Mouse (Mus musculus) forebrain, embryonic 14.5 days (tissue): ENCODE results near the gene Dlat. TPM values are rescaled to one million over a fixed set of nuclear protein-coding genes. Genes with fewer than 3 reads are reported as not detected.

Source experiments
- ATAC-seq: fragments of 200-750 bp; cut with Nextera tagmentation; 2 replicates; pipeline ENCODE4 v1.8.0; 2017; ENCODE audit warnings: mild to moderate bottlenecking, moderate library complexity
- DNase-seq: peaks from one replicate; pipeline ENCODE4 v3.0.0-alpha.2; 2015; ENCODE audit warnings: low spot score
- H3K27ac ChIP-seq: fragments of 300-500 bp; sonication (generic); 2 replicates; pipeline ENCODE4 v1.5.1; 2014; ENCODE audit warnings: low read depth, mild to moderate bottlenecking, control low read depth, low read length, moderate library complexity
- H3K27me3 ChIP-seq: fragments of 300-500 bp; sonication (generic); replicated peaks from 2 replicates; pipeline ENCODE4 v1.6.1; 2014; ENCODE audit warnings: low read length, control low read depth, mixed read lengths; ENCODE audit not compliant: control insufficient read depth, insufficient read depth
- H3K36me3 ChIP-seq: fragments of 300-500 bp; sonication (generic); 2 replicates; pipeline ENCODE4 v1.6.1; 2014; ENCODE audit warnings: low read length, control low read depth; ENCODE audit not compliant: control insufficient read depth, insufficient read depth
- H3K4me1 ChIP-seq: fragments of 300-500 bp; sonication (generic); 2 replicates; pipeline ENCODE4 v1.6.1; 2014; ENCODE audit warnings: antibody characterized with exemption, low read length, control low read depth; ENCODE audit not compliant: control insufficient read depth, insufficient read depth
- H3K4me2 ChIP-seq: fragments of 300-500 bp; sonication (generic); 2 replicates; pipeline ENCODE4 v1.6.1; 2014; ENCODE audit warnings: mild to moderate bottlenecking, control low read depth, low read length
- H3K4me3 ChIP-seq: fragments of 300-500 bp; sonication (generic); 2 replicates; pipeline ENCODE4 v1.5.1; 2014; ENCODE audit warnings: low read depth, low read length, control low read depth
- H3K9ac ChIP-seq: fragments of 300-500 bp; sonication (generic); 2 replicates; pipeline ENCODE4 v1.6.1; 2014; ENCODE audit warnings: mild to moderate bottlenecking, low read length, control low read depth, moderate library complexity
- H3K9me3 ChIP-seq: fragments of 300-500 bp; sonication (generic); replicated peaks from 2 replicates; pipeline ENCODE4 v1.6.1; 2016; ENCODE audit warnings: low read length, control low read depth, mixed read lengths; ENCODE audit not compliant: control insufficient read depth
- WGBS: fragments of 180-500 bp; shearing (Covaris S2); extraction: QIAGEN DNeasy Blood & Tissue Kit; methylation state at CpG from one replicate; pipeline ENCODE4 v1.1.7; 2014; 5-methylcytosine and 5-hydroxymethylcytosine counted together
- polyA plus RNA-seq: library from polyadenylated mRNA; unstranded; fragments of >200 nt; fragmentation: Nextera tagmentation; extraction: Ambion mirVana; gene quantifications from 2 replicates; pipeline ENCODE4 v1.2.1, GENCODE M21; 2014

Dlat gene
- polyA plus RNA-seq, 1 experiment from 2014 or later: 50.9 TPM

DNA sequence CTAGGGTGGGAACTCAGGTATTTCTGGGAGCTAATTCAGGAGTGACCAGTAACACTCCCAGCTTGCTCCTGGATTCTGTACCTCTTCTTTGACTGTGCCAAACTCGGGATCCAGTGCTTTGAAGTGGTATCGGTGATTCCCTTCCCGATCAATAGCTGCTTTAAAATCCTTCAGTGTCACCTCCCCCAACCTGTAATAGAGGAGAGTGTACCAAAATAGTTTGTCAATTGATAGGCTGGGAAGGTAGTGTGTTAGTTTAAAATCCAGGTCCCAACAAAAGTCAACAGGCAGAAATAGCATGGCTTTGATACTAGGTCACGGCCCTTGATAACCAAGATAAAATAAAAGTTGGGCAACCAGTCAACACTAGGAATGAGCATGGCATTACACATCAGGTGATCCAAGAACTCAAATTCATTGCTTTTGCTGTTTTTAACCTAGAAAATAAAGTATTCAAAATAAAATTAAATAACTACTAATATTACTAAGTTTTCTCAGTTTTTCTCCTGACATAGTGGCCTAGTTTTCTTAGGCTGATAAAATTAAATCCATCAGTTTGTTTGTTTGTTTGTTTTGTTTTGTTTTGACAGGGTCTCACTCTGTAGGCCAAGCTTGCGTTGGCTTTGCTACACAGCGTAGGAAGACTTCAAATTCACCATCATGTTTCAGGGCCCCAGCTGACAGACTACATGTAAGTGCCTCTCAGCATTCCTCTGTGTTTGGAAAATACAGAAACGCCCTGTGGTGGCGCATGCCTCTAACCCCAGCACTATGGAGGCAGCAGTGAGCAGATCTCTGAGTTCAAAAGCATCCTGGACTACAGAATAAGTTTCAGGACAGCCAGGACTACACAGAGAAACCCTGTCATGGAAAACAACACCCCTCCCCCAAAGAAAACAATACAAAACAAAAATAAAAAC is 8.3 kb upstream of the Dlat start:
- no peak overlapping the region for H3K4me2 ChIP-seq
- no peaks in the 10 kb centered on the region for H3K27me3 ChIP-seq
- WGBS: 82% methylated on average over 8 of the region's 8 CpGs
- no peaks in the 10 kb centered on the region for H3K9me3 ChIP-seq
- H3K36me3 ChIP-seq: peaks cover 32% of the 10 kb centered on the region
- ATAC-seq (no peak), DNase-seq (no peak)
- no peaks in the 10 kb centered on the region for H3K4me1 ChIP-seq
- no peak overlapping the region for H3K9ac ChIP-seq
- H3K4me3 ChIP-seq: no peak overlapping the region
- no peak overlapping the region for H3K27ac ChIP-seq

GRCm38 (mm10) chr9:50666442-50666841 is 6.9 kb upstream of the Dlat start:
- Histone ChIP-seq H3K4me2 (no peak overlapping the region), H3K4me3 (no peak overlapping the region), H3K9ac (no peak overlapping the region), H3K4me1 (no peaks in the 10 kb centered on the region), H3K9me3 (no peaks in the 10 kb centered on the region), H3K27ac (no peak overlapping the region), H3K36me3 (peaks cover 32% of the 10 kb centered on the region), H3K27me3 (no peaks in the 10 kb centered on the region)
- DNase-seq: no peak
- WGBS: 89% methylated on average over 6 of the region's 6 CpGs
- ATAC-seq: no peak

DNA sequence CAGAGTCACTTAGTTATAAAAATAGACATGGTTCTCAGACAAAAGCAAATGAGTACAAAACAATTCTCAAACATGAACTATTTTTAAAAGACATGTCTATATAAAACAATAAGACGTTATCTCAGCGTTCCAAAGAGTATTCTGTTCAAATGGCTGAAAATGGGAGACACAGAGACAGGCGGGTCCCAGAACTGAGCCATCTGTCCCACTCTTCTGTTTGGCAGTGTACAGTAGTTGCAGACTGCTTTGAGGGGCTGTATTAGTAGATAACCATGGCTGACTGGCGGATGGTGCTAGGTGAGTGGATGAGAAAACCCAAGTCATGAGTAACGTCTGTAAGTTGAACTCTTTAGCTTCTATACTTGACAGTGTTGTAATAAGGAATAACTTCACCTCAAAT is 5.2 kb upstream of the Dlat start:
- DNase-seq (no peak), ATAC-seq (no peak)
- no peak overlapping the region for H3K9ac ChIP-seq
- H3K27ac ChIP-seq: no peak overlapping the region
- H3K27me3 ChIP-seq: no peaks in the 10 kb centered on the region
- H3K9me3 ChIP-seq: no peaks in the 10 kb centered on the region
- peaks cover 6% of the 10 kb centered on the region for H3K4me1 ChIP-seq
- no peak overlapping the region for H3K4me2 ChIP-seq
- no peak overlapping the region for H3K4me3 ChIP-seq
- WGBS: 91% methylated on average over 5 of the region's 5 CpGs
- H3K36me3 ChIP-seq: peaks cover 32% of the 10 kb centered on the region

- Histone ChIP-seq H3K27ac (no peak overlapping the region), H3K9me3 (no peaks in the 10 kb centered on the region), H3K4me3 (peak overlapping the region; percentile 88), H3K4me2 (peak overlapping the region; percentile 79), H3K9ac (peak overlapping the region; percentile 93; the same call in 1 of the 2 replicates), H3K4me1 (peaks cover 11% of the 10 kb centered on the region), H3K27me3 (no peaks in the 10 kb centered on the region), H3K36me3 (peaks cover 25% of the 10 kb centered on the region)
- DNase-seq: peak; percentile 16
- no peak for ATAC-seq
- WGBS: 12% methylated on average over 12 of the region's 12 CpGs
Measured at GRCm38 (mm10) chr9:50660431-50660830, 851 bp upstream of the Dlat start.

- Histone ChIP-seq H3K36me3 (peaks cover 26% of the 10 kb centered on the region), H3K4me1 (peaks cover 11% of the 10 kb centered on the region), H3K27me3 (no peaks in the 10 kb centered on the region), H3K27ac (peak overlapping the region; percentile 77), H3K9ac (peak overlapping the region; percentile 93), H3K4me2 (peak overlapping the region; percentile 79), H3K9me3 (no peaks in the 10 kb centered on the region), H3K4me3 (peak overlapping the region; percentile 88)
- ATAC-seq (peak; percentile 59), DNase-seq (no peak)
- WGBS: under 1% methylated on average over 28 of the region's 28 CpGs
Measured at GRCm38 (mm10) chr9:50658941-50659388, 615 bp downstream of the Dlat start.

- peaks cover 30% of the 10 kb centered on the region for H3K36me3 ChIP-seq
- H3K27me3 ChIP-seq: no peaks in the 10 kb centered on the region
- peaks cover 11% of the 10 kb centered on the region for H3K4me1 ChIP-seq
- H3K9me3 ChIP-seq: no peaks in the 10 kb centered on the region
- H3K27ac ChIP-seq: no peak overlapping the region
- peak overlapping the region; percentile 93 for H3K9ac ChIP-seq
- 21% methylated on average over 5 of the region's 5 CpGs for WGBS
- DNase-seq (peak; percentile 35), ATAC-seq (no peak)
- H3K4me2 ChIP-seq: peak overlapping the region; percentile 79
- H3K4me3 ChIP-seq: peak overlapping the region; percentile 88
Measured at GRCm38 (mm10) chr9:50658391-50658790, 1.2 kb downstream of the Dlat start.

- H3K4me3 ChIP-seq: no peak overlapping the region
- DNase-seq (no peak), ATAC-seq (no peak)
- H3K4me1 ChIP-seq: no peaks in the 10 kb centered on the region
- H3K36me3 ChIP-seq: peaks cover 84% of the 10 kb centered on the region
- no peak overlapping the region for H3K9ac ChIP-seq
- no peaks in the 10 kb centered on the region for H3K27me3 ChIP-seq
- no peak overlapping the region for H3K27ac ChIP-seq
- whole genome bisulfite sequencing: 95% methylated on average over 10 of the region's 10 CpGs
- no peaks in the 10 kb centered on the region for H3K9me3 ChIP-seq
- no peak overlapping the region for H3K4me2 ChIP-seq
Measured at GRCm38 (mm10) chr9:50650503-50650902, 9.1 kb downstream of the Dlat start.

- ATAC-seq: no peak
- Histone ChIP-seq H3K36me3 (peaks cover 96% of the 10 kb centered on the region), H3K4me3 (no peak overlapping the region), H3K4me2 (no peak overlapping the region), H3K9ac (no peak overlapping the region), H3K27ac (no peak overlapping the region), H3K4me1 (no peaks in the 10 kb centered on the region), H3K9me3 (no peaks in the 10 kb centered on the region), H3K27me3 (no peaks in the 10 kb centered on the region)
- DNase-seq: no peak
- 78% methylated on average over 10 of the region's 10 CpGs for WGBS
Measured at GRCm38 (mm10) chr9:50646826-50647370, 12.7 kb downstream of the Dlat start.

DNA sequence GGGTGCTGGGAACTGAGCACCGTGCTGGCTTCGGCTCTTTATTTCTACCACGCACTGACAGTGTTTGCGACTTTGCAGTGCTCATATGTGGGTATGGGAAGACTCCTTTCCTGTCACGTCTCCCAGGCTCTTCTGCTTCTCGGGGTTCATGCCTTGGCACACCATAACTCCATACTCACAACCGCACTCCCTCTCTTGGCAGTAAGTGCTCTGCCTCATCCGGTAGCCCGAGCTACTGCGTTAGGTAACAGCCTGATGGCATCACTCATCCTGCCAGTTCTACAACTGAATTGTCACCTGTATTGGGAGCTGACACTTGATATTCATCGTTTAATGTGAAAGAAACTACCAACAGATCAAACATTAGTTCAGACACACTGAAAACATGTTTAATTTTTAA is 25.3 kb downstream of the Dlat start:
- 95% methylated on average over 11 of the region's 11 CpGs for WGBS
- H3K27ac ChIP-seq: no peak overlapping the region
- H3K4me2 ChIP-seq: no peak overlapping the region
- DNase-seq (no peak), ATAC-seq (no peak)
- H3K27me3 ChIP-seq: no peaks in the 10 kb centered on the region
- H3K9ac ChIP-seq: no peak overlapping the region
- no peaks in the 10 kb centered on the region for H3K4me1 ChIP-seq
- peaks cover 49% of the 10 kb centered on the region for H3K36me3 ChIP-seq
- no peak overlapping the region for H3K4me3 ChIP-seq
- no peaks in the 10 kb centered on the region for H3K9me3 ChIP-seq
